Mouse (Mus musculus) heart, embryonic 11.5 days (tissue): ENCODE results near the gene Klf15. TPM values are rescaled to one million over a fixed set of nuclear protein-coding genes. Genes with fewer than 3 reads are reported as not detected.

ENCODE experiments used
- ATAC-seq: fragments of 200-750 bp; cut with Nextera tagmentation; replicated peaks from 2 replicates; pipeline ENCODE4 v1.8.0; 2017; ENCODE audit warnings: moderate library complexity; ENCODE audit not compliant: insufficient number of reproducible peaks, low FRiP score, low TSS enrichment
- H3K27ac ChIP-seq: fragments of 300-500 bp; sonication (generic); 2 replicates; pipeline ENCODE4 v1.5.1; 2014; ENCODE audit warnings: mild to moderate bottlenecking, low read depth, low read length
- H3K27me3 ChIP-seq: fragments of 300-500 bp; sonication (generic); 2 replicates; pipeline ENCODE4 v1.6.1; 2014; ENCODE audit warnings: mild to moderate bottlenecking, low read length, mixed read lengths; ENCODE audit not compliant: control insufficient read depth, insufficient read depth
- H3K36me3 ChIP-seq: fragments of 300-500 bp; sonication (generic); 2 replicates; pipeline ENCODE4 v1.6.1; 2014; ENCODE audit warnings: mild to moderate bottlenecking, low read length, moderate library complexity, mixed read lengths; ENCODE audit not compliant: control insufficient read depth, insufficient read depth
- H3K4me1 ChIP-seq: fragments of 300-500 bp; sonication (generic); 2 replicates; pipeline ENCODE4 v1.6.1; 2014; ENCODE audit warnings: low read length; ENCODE audit not compliant: control insufficient read depth, insufficient read depth
- H3K4me2 ChIP-seq: fragments of 300-500 bp; sonication (generic); 2 replicates; pipeline ENCODE4 v1.6.1; 2014; ENCODE audit warnings: mild to moderate bottlenecking, moderate library complexity
- H3K4me3 ChIP-seq: fragments of 300-500 bp; sonication (generic); 2 replicates; pipeline ENCODE4 v1.5.1; 2014; ENCODE audit warnings: low read depth, low read length
- H3K9ac ChIP-seq: fragments of 300-500 bp; sonication (generic); 2 replicates; pipeline ENCODE4 v1.6.1; 2014; ENCODE audit warnings: mild to moderate bottlenecking, low read depth, low read length, moderate library complexity
- H3K9me3 ChIP-seq: fragments of 300-500 bp; sonication (generic); replicated peaks from 2 replicates; pipeline ENCODE4 v1.6.1; 2016; ENCODE audit warnings: low read length; ENCODE audit not compliant: control insufficient read depth
- WGBS: fragments of 180-500 bp; shearing (Covaris S2); extraction: QIAGEN DNeasy Blood & Tissue Kit; methylation state at CpG from one replicate; pipeline ENCODE4 v1.1.7; 2014; ENCODE audit not compliant: insufficient replicate concordance; 5-methylcytosine and 5-hydroxymethylcytosine counted together
- polyA plus RNA-seq: library from polyadenylated mRNA; unstranded; fragments of >200 nt; fragmentation: Nextera tagmentation; extraction: Ambion mirVana; gene quantifications from 2 replicates; pipeline ENCODE4 v1.2.1, GENCODE M21; 2014

Gene Klf15
- polyA plus RNA-seq, 1 experiment from 2014 or later = 6.2 TPM

DNA sequence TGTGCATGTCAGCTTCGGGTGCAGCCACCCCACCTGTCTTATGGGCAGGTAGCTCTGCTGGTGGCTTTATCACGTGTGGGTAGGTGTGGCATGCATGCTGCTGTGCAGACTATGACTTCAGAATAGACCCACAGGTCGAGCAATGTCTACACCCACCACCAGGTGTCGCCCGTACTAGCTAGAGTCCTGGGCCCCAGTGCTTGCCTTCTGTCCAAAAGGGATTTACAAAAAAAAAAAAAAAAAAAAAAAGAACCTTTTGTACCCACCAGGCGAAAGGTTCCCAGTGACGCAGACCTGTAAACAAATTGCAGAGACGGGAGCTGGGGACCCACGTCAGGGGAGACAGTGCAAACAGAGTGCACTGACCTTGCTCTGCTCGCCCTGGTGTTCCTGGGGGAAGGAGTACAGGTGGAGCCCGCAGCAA lies 27.2 kb upstream of the Klf15 start:
- Histone ChIP-seq H3K9ac (no peak overlapping the region), H3K4me2 (no peak overlapping the region), H3K4me1 (no peaks in the 10 kb centered on the region), H3K4me3 (no peak overlapping the region), H3K27ac (no peak overlapping the region), H3K9me3 (no peaks in the 10 kb centered on the region), H3K36me3 (no peaks in the 10 kb centered on the region), H3K27me3 (no peaks in the 10 kb centered on the region; the same call in 1 of the 2 replicates)
- WGBS = 20% methylated on average over 11 of the region's 11 CpGs
- no peak for ATAC-seq

DNA sequence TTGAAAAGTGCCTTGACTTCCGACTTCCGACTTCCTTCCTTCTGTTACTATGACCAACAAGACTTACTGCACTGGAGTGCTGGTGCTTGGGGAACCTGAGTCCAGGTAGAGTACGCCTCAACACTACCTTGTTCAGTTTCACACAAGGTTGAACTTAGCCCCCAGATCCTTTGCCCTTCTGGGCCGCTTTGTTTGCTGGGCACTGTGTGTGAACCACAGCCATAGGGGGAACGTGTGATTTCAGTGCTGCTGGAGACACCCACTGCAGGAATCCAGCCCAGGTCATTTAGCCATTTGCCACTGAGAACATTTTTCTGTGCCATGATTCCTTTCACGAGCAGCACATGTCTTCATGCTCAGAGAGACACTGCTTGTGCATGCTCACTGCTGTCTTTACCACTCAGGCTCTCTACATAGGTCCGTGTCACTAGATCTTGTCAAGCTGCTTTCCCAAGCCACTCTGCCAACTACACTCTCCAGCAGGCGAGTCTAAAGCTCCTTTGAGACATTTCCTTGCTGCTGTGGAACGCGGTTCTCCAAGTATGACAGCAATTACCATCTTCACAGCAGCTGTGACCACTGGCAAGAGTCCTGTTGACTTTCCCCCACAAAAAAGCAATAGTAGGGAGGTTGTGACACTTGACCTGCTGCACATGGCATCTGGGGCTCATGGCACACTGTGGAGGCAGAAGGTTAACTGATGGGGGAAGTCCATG lies 26.0 kb upstream of the Klf15 start:
- H3K9me3 ChIP-seq = no peaks in the 10 kb centered on the region
- no peaks in the 10 kb centered on the region; the same call in 1 of the 2 replicates for H3K27me3 ChIP-seq
- H3K9ac ChIP-seq = no peak overlapping the region
- no peak overlapping the region for H3K4me2 ChIP-seq
- no peak overlapping the region for H3K27ac ChIP-seq
- no peaks in the 10 kb centered on the region for H3K4me1 ChIP-seq
- no peak overlapping the region for H3K4me3 ChIP-seq
- WGBS = 76% methylated on average over 10 of the region's 10 CpGs
- no peaks in the 10 kb centered on the region for H3K36me3 ChIP-seq
- no peak for ATAC-seq

DNA sequence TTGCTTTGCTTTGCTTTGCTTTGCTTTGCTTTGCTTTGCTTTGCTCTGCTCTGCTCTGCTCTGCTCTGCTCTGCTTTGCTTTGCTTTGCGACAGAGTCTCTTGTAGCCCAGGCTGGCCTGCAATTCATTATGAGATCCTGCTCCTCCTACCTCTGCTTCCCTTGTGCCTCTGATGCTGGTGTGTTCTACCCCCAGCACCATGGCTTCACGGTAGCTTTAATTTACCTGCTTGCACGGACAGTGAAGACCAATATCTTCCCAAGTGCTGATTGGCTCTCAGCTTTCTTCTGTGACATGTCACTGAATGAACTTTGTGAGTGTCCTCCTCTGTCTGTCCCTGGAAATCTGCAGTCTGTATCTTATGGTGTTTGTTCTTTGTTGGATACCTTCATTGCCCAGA lies 25.3 kb upstream of the Klf15 start:
- no peak for ATAC-seq
- H3K4me3 ChIP-seq = no peak overlapping the region
- no peak overlapping the region for H3K27ac ChIP-seq
- no peaks in the 10 kb centered on the region; the same call in 1 of the 2 replicates for H3K27me3 ChIP-seq
- WGBS = 80% methylated on average over 3 of the region's 3 CpGs
- H3K4me2 ChIP-seq = no peak overlapping the region
- H3K9me3 ChIP-seq = no peaks in the 10 kb centered on the region
- no peaks in the 10 kb centered on the region for H3K4me1 ChIP-seq
- no peak overlapping the region for H3K9ac ChIP-seq
- H3K36me3 ChIP-seq = no peaks in the 10 kb centered on the region

DNA sequence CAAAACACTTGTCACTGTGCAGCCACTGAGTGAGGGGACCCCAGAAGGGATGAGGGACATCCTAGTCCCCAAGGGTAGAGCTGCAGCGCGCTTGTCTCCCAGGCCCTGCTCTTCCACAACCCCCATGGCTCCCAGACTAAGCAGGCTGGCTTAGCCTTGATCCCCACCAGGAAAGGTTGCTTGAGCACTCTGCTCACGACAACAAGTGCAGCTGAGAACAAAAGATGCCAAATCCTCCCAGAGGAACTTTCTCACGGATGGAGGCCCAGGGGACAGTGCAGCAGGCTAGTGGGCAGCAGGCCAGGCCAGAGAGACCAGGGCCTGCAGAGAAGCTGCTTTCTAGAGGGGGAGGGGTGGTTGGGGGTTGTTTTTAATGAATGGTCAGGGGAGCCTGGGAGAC lies 15.5 kb upstream of the Klf15 start:
- Histone ChIP-seq H3K27ac (no peak overlapping the region), H3K9me3 (no peaks in the 10 kb centered on the region), H3K27me3 (no peaks in the 10 kb centered on the region), H3K36me3 (no peaks in the 10 kb centered on the region), H3K4me1 (no peaks in the 10 kb centered on the region), H3K4me3 (no peak overlapping the region), H3K4me2 (no peak overlapping the region), H3K9ac (no peak overlapping the region)
- WGBS = 49% methylated on average over 4 of the region's 4 CpGs
- ATAC-seq = no peak

DNA sequence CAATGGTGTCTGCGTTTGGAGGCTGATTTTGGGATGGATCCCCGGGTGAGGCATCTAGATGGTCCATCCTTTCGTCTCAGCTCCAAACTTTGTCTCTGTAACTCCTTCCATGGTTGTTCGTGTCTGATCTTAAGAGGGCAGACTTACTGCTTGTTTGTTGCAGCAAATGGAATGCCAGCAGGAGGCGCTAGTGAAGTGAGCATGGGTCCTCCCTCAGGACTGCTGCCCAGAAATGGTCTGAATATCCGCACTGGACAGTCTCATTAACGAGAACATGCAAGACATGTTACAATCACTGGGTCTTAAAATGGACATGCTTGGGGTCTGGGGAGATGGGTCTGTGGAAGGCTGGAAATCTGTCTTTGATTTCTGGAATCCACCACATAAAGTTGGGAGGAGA lies 12.2 kb upstream of the Klf15 start:
- Histone ChIP-seq H3K9ac (no peak overlapping the region), H3K9me3 (no peaks in the 10 kb centered on the region), H3K4me3 (no peak overlapping the region), H3K27me3 (no peaks in the 10 kb centered on the region), H3K36me3 (no peaks in the 10 kb centered on the region), H3K27ac (no peak overlapping the region), H3K4me2 (no peak overlapping the region), H3K4me1 (no peaks in the 10 kb centered on the region)
- WGBS = 20% methylated on average over 7 of the region's 7 CpGs
- ATAC-seq = no peak

DNA sequence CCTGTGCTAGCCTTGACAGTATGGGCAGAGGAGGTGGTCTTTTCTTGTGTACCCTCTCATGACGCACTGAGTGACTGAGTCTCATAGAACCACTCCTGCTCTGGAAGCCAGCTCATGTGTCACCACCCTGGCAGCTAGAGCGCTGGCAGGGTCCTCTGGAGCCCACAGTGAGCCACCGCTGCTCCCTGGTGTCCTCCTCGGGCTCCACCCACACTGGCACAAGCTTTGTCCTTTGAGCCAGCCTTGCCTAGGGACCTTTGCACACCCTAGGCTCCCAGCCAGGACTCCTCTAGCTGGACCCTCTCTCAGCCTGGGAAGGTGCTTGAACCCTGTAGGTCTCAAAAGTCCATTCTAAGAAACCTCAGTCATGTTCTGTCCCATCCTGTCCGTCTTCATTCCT lies 11.7 kb upstream of the Klf15 start:
- Histone ChIP-seq H3K36me3 (no peaks in the 10 kb centered on the region), H3K9ac (no peak overlapping the region), H3K4me1 (no peaks in the 10 kb centered on the region), H3K9me3 (no peaks in the 10 kb centered on the region), H3K27ac (no peak overlapping the region), H3K4me2 (no peak overlapping the region), H3K4me3 (no peak overlapping the region), H3K27me3 (no peaks in the 10 kb centered on the region)
- peak; percentile 16; the same call in 1 of the 2 replicates for ATAC-seq
- 68% methylated on average over 5 of the region's 5 CpGs for WGBS

DNA sequence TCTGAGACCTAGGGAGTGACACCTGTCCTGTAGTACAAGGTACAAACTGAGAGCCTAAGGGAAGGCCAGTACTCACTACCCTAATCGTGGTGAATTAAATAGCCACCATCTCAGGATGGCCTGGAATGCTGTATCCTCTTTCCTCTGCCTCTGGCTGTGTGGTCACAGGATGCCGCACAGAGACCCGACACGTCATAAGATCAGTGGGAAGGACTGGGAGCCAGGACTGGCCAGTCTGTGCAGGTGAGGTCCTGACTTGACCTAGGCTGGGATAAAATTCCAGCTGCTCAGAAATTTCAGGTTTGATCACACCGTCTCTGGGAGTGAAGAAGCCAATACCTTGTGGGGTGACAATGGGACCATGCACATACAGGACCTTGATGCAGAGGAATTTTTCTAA lies 10.9 kb upstream of the Klf15 start:
- WGBS = 81% methylated on average over 5 of the region's 5 CpGs
- no peak overlapping the region for H3K9ac ChIP-seq
- H3K27me3 ChIP-seq = no peaks in the 10 kb centered on the region
- H3K27ac ChIP-seq = no peak overlapping the region
- no peak overlapping the region for H3K4me2 ChIP-seq
- no peaks in the 10 kb centered on the region for H3K9me3 ChIP-seq
- no peak overlapping the region for H3K4me3 ChIP-seq
- H3K4me1 ChIP-seq = no peaks in the 10 kb centered on the region
- no peak for ATAC-seq
- H3K36me3 ChIP-seq = no peaks in the 10 kb centered on the region

DNA sequence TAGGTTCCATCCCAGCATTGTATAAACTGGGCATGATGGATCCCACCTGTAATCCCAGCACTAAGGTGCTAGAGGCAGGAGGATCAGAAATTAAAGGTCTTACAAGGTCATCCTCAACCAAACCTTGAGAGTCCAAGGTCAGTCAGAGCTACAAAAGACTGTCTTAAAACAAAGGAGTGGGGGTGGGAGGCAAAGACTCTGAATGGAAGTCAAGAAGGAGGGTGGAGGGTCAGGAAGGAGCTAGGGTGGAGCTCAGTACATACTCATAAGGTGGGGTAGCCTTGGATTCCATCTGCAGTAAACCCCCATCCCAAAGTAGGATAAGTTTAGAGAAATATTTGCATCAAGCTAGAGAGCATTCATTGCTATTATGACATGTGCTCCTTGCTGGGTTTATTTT lies 9.8 kb upstream of the Klf15 start:
- Histone ChIP-seq H3K9ac (no peak overlapping the region), H3K9me3 (no peaks in the 10 kb centered on the region), H3K27me3 (no peaks in the 10 kb centered on the region), H3K4me3 (no peak overlapping the region), H3K27ac (no peak overlapping the region), H3K36me3 (no peaks in the 10 kb centered on the region), H3K4me2 (no peak overlapping the region), H3K4me1 (no peaks in the 10 kb centered on the region)
- no peak for ATAC-seq

DNA sequence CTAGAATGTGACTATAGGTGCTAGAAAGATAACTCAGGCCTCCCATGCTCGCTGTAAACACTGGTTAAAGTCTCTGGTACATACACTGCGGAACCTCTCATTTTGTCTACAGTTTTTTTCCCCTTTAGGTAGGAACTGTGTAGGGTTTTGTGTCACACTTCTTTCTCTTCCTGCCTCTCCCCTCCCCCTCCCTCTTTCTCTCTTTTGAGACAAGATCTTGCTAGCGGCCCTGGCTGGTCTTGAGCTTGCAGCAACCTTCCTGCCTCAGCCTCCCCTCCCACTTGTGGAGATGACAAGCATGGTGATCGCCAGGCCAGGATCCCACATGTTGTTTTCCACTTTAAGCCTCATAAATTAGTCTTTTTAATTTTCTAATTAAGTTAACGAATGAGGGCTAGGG lies 8.6 kb upstream of the Klf15 start:
- Histone ChIP-seq H3K4me1 (no peaks in the 10 kb centered on the region), H3K4me3 (no peak overlapping the region), H3K4me2 (no peak overlapping the region), H3K27ac (no peak overlapping the region), H3K9me3 (no peaks in the 10 kb centered on the region), H3K9ac (no peak overlapping the region), H3K36me3 (no peaks in the 10 kb centered on the region), H3K27me3 (peaks cover 2% of the 10 kb centered on the region; the same call in 1 of the 2 replicates)
- ATAC-seq = no peak
- WGBS = 82% methylated on average over 5 of the region's 5 CpGs
